Mouse (Mus musculus) CD8-positive naive resting alpha-beta T cell, adult 2 months (primary cell): ENCODE data around the gene Gtf2ird1.

Experiments used
- DNase-seq, 2 experiments: peaks; one replicate each; pipeline ENCODE4 v3.0.0; 2022; ENCODE audit warnings: low read depth in 2 of 2, low spot score in 2 of 2

Gtf2ird1 gene

DNA sequence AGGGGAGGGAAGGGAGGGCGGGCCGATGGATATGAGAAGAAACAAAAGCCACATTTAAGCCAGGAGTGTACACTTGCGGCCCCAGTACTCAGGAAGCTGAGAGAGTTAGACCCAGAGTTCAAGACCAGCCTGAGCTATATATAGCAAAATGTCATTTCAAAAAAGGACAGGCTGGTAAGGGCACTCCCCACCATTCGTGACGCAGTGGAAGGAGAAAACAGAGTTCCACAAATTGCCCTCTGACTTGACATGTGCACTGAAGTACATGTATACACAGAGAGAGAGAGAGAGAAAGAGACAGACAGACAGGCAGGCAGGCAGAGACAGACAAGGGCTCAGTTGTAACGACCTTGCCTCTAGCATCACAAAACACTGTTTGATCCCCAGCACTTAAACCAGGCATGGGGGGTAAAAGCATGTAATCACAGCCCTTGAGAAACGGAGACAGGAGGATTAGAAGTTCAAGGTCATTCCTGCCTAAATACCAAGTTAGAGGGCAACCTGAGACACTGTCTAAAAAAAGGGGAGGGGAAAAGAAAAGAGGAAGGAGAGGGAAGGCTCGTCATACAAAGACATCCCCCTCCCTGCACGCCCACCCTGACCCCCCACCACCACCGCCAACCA is 11.2 kb downstream of the Gtf2ird1 start:
- DNase-seq: no peak

DNA sequence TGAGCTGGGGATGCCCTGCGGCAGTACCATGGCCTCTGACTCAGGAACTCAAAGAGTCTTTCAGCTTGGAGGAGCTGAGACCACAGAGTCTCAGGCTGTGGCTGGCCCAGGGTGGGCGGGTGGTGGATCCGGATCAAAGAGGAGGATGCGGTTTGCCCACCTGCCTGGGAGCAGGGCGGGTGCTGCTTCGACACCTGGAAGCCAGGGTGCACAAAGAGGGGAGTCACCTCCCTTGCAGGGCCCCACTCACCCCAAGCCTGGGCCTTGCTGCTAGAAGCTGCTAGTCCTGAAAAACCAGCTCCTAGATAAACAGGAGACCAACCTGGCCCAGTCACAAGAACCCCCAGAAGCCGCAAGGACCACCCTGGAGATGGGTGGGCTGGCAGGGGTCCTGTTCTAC is 12.0 kb downstream of the Gtf2ird1 start:
- DNase-seq: peak; percentile 70 to 78

DNA sequence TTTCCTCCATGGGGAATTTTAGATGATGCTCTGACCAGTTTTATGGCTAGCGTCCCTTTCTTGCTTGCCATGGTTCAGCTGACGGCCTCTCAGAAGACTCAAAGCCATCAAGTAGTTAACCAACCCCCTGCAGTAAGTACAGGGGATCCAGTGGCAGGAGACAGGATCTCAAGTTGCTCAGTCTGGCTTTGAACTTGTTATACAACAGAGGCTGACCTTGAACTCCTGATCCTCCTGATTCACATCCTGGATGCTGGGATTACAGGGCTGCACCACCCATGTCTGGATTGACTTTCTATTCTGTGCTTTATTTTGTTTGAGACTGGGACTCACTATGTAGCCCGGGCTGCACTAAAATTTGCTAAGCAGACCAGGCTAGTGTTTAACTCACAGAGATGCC is 14.4 kb downstream of the Gtf2ird1 start:
- DNase-seq: no peak

DNA sequence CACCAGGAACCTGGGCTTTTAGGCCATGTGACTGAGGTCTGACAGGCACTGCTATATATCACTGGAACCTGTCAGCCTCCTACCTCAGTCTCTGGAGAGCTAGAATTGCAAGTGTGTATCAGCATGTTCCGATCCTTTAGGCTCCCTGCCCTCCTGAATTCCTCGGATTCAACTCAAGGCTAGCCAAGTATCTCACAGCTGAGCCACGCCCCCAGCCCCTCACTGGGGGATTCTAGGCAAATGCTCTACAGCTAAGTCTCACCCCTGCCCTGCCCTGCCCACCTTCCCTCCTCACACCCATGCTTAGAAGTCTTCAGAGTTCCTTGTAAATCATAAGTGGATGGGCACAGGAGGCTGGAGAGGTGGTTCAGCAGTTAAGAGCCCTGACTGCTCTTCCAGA is 15.4 kb downstream of the Gtf2ird1 start:
- no peak for DNase-seq

DNA sequence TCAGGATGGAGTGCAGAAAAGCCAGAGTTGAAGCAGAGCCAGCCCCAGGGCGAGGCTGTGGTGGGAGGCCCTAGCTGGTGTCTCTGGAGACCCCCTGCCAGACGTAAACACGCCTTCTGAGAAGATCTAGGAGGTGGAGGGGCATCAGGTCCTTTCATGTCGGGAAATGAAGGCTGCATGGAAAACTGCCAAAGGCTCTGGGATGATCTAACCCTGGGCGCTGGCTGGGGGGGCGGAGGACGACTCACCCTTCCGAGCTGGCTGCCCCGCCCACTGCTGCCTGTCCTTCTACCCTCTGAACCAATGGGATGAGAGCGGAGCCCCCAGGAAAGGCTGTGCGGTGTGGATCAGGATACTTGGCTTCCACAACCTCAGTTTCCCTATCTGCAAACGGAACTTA is 16.4 kb downstream of the Gtf2ird1 start:
- no peak for DNase-seq

DNA sequence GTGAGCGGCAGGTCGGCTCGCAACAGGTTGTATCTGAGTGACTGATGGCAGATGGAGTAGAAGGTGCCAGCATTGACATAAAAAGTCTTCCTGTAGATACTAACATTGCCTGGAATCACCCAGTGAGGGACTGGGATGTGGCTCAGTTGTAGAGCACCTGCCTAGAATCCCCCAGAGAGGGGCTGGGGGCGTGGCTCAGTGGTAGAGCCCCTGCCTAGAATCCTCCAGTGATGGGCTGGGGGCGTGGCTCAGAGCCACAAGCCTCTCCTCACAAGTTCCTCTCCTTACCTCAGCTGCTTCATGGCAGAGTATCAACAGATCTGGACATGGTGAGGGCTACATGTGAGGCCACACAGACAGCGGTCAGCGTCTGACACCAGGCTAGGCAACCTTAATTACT is 17.0 kb downstream of the Gtf2ird1 start:
- DNase-seq: no peak

DNA sequence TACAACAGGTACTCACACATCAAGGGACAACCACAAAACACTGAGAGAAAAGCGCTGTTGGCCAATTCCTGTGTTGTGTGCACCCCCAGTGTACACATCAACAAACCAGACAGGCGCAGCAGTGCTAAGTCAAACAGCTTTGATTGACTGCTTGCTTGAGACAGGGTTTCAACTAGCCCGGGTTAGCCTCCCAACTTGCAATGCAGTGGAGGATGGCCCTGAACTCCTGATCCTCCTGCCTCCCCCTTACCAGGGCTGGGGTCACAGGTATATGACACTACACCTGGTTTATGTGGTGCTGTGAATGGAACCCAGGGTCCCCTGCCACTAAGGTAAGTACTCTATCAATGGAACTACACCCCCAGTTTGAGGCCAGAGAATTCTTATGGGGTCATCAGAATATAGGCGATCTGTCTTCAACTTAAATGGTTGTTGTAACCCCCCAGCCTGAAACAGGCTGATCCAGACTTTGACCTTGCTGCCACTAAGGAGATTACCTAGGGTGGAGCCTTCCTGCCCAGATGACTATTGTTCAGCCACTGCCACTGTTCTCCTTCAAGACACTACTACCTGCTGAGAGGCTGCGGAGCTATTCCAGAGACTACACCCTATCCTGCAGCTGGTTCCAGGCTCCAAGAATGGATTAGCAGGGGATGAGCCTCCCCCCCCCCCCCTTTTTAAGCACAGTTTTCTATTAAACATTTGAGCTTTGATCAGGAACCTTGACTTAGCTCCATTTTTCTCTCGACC is 17.7 kb downstream of the Gtf2ird1 start:
- no peak for DNase-seq

DNA sequence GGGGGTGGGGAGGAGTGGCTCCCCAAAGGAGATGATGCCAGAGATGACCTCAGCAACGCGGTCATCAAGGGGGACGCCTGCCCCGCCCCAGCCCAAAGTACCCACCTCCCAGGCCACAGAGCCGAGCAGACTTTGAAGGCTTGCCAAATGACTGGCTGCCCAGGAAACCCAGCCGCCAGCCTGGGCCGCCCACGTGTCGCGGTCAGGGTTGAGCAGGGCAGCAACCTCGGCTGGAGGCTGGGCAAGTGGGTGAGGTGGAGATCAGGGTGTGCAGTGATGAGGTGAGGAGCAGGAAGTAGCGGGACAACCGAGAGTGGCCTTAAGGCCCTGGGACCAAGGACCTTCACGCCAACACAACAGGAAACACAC is 19.1 kb downstream of the Gtf2ird1 start:
- DNase-seq: peak; percentile 18 to 33

DNA sequence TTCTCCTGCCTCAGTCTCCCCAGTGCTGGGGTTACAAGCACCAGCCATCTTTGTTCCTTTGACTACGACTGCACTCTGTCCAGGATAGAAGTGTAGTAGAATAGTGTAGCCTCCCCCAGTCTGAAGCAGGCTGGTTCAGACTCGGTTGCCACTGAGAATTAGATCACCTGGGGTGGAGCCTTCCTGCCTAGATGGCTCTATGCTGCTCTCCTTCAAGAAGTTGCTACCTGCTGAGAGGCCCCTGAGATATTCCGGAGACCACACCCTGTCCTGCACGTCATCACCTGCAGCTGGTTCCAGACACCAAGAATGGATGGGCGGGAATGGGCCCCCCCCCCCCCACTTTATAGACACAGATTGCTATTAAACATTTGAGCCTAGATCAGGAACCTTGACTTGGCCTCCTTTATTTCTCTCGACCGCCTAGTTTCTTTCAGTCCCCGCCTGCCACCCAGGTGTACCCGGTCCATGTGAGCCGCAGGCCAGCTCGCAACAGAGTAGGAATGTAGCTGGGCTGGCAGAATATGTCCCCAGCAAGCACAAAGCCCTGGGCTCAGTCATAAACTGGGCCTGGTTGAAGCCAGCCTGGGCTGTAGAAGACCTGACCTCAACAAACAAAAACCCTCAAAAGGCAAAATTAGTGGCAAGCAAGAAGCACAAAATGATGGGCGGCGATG is 19.6 kb downstream of the Gtf2ird1 start:
- DNase-seq: no peak

DNA sequence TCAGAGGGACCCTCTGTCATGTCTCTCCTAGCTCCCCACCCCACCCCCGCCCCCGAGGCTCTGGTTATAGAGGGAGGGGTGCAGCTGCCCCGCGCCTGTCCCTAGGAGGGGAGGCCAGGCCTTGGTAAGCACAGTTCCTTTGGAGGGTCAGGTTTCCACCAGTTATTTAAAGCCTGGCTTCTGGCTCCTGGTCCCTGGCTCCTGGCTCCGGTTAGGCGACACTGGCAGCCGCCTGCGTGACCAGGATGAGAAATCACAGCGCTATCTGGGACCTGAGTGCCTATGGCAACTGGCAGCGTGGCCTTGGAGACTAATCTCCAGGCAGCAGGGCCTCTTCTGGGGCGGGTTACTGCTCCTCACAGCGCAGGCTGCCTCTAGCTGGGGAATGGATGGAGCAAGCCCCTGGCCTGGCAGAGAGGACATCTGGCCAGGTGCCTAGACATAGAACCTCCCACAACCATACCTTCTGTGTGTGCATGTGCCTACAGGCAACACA is 20.6 kb downstream of the Gtf2ird1 start:
- DNase-seq: no peak

DNA sequence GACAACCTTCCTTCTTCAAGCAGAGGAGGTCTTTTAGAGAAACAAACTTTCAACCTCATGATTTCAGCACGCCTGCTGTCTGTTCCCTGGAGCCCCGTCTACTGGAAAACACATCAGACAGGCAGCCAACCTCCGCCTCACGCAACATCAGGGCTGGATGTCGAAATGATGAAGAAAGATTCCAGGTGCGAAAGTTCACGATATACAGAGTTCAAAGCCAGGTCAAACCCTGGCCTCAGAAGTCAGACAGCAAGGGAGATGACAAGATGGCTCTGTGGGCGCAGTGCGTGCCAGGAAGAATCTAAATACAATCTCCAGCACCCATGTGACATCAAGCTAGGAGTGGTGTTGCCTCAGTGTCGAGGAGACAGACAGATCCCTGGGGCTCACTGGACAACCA is 23.4 kb downstream of the Gtf2ird1 start:
- DNase-seq: no peak

DNA sequence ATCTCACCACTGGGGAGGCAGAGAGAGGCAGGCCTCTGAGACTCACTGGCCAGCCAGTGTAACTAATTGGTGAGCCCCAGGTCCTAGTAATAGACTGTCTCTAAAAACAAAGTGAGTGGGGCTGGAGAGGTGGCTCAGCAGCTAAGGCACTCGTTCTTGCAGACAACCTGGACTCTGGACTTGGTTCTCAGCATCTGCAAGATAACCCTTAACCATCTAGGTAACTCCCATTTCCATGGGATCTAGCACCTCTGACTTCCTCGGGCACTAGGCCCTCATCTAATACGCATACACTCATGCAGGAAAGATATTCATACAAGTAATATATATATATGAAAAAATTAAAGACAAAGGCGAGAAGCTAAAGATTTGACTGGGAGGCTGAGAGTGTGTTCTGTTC is 26.4 kb downstream of the Gtf2ird1 start:
- no peak for DNase-seq

DNA sequence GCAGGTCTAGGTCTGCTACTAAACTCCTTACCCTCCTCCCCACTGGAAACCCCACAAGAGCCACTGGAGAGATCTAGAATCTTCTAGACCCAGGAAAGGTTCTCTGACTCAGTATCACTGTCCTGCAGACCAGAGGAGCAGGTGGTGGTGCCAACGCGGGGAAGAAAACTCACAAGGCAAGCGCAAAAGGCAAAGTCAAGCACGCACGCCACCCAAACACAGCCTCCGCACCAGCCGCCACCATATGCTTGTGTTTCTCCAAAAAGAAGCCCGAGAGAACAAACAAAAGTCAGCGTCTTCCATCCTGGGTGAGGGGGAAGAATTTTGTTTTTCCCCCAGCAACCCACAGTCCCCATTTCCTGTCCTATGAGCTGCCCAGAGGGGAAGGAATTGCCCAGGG is 28.9 kb downstream of the Gtf2ird1 start:
- DNase-seq: no peak

DNA sequence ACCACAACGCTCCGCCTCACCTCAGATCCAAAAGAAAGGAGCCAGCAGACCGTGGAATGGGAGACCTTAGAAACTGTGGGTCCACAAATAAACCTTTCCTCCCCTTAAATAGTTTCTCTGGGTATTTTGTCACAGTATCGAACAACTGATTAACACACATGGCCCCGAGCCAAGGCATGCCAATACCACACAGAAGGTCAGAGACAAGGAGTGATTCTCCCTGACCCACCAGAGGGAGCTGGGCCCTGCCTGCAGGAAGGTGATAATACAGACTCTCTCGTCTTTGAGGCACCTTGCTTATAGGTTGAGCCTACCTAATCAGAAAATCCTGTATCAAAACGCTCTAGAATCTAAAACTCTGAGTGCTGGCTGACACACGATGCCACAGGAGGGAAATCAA is 30.9 kb downstream of the Gtf2ird1 start:
- DNase-seq: no peak

DNA sequence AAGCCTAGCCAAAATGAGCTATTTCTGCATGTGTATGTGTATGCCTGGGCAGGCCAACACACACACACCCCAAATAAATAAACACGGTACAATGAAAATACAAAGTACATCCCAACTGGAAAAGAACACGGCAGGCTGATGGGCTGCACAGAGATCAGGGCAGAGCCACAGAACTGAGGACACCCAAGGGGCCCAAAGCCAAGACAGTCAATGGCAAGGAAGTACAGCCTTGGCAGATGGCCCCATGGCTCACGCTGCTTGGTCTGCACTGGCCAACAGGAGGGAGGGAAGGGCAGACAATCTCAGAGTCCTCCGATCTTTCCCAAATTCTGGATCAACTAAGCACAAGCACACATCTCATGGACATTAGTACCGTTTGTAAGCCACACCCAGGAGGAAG is 32.6 kb downstream of the Gtf2ird1 start:
- no peak for DNase-seq

DNA sequence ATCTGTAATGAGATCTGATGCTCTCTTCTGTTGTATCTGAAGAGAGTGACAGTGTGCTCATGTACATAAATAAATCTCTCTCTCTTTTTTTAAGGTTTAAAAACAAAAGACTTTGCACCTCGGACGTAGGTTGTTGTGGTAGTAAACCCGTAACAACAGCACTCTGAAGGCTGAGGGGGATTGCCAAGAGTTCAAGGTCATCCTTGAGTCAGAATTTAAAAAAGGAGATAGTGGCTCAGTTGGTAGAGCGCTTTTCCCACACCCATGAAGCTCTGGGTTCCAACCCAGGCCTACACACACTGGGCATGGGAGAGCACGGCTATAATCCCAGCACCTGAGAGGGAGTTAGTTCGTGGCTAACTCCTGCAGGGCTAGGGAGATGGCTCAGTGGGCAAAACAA is 33.1 kb downstream of the Gtf2ird1 start:
- DNase-seq: no peak

DNA sequence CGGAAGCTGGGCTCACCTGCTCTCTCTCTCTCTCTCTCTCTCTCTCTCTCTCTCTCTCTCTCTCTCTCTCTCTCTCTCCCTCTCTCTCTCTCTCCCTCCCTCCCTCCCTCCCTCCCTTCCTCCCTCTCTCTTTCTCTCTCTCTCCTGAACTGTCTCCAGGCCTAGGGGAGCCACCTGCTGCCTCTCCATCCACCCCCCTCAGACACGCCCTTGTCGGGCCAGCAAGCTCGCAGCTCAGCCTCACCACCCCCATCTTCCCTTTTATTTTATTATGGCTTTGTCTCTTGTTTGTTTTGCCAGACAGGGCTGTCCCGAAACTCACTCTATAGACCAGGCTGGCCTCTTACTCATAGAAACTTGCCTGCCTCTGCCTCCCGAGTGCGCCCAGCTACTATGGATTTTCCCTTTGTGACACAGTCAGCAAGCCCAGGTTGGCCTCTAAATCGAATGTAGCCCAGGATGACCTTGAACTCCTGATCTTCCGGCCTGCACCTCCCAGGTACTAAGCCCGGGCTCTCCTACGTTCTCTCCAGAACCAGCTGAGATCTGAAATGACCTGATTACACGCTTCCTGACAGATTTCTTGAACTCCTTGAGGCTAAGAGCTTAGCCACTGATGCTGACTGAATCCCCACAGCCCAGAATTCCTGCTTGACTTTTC is 34.1 kb downstream of the Gtf2ird1 start:
- no peak for DNase-seq

DNA sequence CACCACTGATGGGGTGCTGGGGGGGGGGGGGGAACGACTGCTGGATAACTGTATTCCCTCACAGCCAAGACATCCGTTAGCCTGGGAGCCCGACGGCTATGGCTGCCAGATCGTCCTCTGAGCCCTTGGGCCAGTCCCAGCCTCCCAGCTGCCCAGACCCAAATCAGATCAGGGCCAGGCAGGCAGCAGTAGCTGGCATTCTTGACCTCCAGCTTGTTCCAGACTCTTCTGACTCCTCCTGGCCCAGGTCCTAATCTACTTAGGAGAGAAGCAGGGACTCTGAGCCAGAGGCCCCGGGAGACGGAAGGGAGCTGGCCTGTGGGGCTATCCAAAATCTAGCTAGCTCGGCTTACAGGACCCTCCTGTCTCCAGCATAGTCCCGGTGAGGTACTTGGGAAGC is 35.5 kb downstream of the Gtf2ird1 start:
- DNase-seq: no peak

DNA sequence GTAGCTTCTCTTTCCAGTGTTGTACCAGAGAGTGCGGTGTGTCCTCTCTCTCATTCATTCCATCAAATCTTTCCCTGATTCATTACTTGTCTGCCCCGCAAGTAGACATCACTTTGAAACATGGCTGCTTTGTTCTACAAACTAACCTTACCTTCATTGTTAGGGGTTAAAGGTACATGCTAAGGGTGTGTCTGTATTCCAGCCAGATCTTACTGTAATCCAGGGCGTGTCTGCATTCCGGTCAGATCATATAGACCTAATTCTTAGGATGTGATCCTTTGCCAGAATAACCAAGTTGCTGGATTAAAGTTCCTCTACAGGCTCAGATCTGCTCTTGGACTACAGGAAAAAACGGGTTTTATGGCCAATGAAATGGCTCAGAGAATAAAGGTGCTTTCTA is 36.8 kb downstream of the Gtf2ird1 start:
- DNase-seq: no peak

DNA sequence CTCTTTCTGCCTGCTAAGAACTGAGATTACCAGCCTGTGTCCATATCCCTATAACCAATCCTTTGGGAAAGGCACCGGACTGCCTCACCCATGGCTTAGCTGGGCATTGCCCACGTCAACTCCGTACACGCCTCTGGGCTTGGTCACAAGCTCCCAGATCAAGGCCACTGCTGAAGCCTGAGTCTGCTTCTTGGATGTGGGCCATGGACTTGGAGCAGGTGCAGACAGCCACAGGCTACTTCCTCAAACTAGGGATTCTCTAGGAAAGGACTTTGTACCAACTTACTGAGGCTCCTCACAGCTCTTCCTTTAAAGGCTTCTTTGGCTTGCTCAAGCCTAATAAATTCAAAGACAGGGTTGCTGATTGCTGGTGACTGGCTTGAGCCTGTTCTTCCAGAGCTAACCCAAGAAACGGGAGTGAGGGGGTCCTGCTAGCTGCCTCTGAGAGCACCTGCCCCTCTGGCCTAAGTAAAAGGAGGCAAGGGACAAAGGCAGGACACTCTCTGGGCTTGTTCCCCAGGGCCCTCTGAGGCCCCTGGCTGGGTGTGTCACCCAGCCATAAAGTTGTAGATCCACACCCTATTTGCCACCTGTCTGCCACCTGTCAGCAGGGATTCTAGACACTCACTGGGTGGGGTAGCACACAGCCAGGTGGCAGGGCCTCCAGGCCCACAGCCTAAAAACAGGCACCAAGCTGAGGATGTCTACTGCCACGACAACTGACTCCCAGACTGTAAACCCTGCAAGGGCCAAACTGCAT is 38.0 kb downstream of the Gtf2ird1 start:
- no peak for DNase-seq

DNA sequence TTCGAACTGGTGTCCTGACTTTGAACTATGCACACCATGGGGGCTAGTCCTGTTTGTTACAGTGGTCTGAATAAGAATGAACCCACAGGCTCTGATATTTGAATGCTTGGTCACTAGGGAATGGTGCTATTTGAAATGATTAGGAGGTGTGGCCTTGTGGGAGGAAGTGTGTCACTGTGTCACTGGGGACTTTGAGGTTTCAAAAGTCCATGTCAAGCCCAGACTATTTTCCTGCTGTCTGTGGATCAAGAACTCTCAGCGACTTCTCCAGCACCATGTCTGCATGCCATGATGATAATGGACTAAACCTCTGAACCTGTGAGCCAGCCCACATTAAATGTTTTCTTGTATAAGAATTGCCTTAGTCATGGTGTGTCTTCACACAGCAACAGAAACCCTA is 44.2 kb downstream of the Gtf2ird1 start:
- DNase-seq: no peak
